Mouse (Mus musculus) fat pad, adult 2 months (tissue): ENCODE data around the gene Mmp9.

ENCODE experiments used
- DNase-seq: peaks from one replicate; pipeline ENCODE4 v3.0.0-alpha.2; 2011; ENCODE audit warnings: low read depth, low spot score; ENCODE audit errors: extremely low read depth

Gene Mmp9

GRCm38 (mm10) chr2:164988777-164989176 lies 48.2 kb downstream of the Mmp9 start:
- DNase-seq: no peak

DNA sequence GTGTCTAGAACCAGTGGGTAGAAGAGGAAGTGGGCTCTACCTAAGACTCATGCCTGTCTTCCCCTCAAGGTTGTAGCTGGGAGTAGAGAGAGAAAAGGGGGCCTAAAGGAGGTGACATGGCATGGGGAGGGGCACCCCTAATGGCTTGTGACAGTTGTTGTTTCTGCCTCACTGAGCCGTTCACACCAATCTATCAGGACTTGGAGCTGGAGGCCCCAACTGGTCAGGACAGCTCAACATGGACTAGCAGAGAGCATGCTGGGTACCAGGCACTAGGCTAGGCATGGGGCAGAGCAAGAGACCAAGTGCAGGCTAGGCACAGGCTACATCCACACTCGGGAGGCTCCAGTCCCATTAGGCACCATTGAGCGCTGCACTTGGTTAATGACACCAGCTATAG lies 50.5 kb downstream of the Mmp9 start:
- no peak for DNase-seq

DNA sequence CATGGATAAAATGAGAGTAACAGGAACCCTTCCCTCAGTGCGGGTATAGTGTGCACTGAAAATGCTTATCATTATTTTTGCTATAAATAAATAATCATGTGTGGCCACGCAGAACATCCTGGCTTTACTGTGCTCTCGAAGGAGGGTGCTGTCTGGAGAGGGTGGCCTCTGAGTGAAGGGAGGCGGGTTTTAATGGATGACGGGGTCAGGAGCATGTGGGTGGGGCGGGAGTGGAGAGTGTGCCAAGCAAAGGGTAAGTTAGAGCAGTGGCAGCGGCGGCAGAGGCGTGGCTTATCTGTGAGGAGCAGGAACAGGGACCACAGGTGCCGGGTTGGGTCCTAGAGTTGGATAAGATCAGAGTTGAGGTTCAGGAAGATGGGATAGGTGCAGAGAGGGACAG lies 51.2 kb downstream of the Mmp9 start:
- DNase-seq: no peak

- DNase-seq: no peak
Measured at GRCm38 (mm10) chr2:164994156-164994555, 53.6 kb downstream of the Mmp9 start.

DNA sequence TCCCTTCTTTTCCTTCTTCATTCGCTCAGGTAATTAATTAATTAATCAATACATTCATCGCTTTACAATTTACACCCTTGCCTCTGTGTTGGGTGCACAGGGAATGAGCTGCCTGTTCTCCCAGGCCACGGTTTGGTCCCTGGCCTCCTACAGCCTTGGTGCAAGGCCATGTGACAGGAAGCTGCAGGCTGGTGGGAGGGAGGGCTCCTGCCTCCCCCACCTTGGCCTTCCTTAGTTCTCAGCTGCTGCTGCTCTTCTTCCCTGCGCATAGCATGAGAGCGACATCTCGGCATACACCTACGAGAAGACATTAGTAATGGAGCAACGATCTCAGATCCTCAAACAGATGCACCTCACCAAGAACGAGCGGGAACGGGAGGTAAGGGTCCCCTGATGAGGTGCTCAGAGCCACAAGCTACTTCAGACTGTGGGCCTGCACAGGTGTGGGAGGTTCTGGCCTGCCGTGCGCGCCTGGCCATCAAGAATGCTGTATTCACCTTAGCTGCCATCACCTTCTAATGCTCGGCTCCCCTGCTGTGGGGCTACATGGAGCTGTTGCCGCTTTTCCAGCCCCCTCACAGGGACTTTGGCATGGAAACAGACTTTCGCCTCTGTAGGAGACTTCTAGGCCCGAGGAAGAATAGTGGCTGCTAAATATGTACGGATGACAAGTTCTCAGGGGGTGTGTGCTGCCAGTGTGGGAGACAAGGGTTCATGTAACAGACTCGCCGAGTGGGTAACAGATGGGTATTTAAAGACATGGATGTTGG lies 54.3 kb downstream of the Mmp9 start:
- DNase-seq: no peak

DNA sequence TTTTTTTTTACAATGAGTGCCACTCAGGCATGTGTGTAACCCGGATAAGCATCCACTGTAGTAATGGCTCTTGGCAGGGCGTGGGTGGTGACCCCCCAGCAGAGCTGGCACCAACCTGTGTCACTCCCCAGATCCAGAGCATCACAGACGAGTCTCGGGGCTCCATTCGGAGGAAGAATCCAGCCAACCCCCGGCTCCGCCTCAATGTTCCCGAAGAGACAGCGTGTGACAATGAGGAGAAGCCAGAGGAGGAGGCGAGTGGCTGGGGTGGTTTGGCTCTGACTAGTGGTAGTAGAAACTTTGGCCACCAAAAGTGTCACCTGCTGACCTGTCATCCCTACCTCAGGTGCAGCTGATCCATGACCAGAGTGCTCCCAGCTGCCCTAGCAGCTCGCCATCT lies 55.4 kb downstream of the Mmp9 start:
- no peak for DNase-seq

- DNase-seq: no peak
Measured at GRCm38 (mm10) chr2:164996848-164997720, 56.5 kb downstream of the Mmp9 start.

- DNase-seq: no peak
Measured at GRCm38 (mm10) chr2:164997721-164998428, 57.3 kb downstream of the Mmp9 start.

DNA sequence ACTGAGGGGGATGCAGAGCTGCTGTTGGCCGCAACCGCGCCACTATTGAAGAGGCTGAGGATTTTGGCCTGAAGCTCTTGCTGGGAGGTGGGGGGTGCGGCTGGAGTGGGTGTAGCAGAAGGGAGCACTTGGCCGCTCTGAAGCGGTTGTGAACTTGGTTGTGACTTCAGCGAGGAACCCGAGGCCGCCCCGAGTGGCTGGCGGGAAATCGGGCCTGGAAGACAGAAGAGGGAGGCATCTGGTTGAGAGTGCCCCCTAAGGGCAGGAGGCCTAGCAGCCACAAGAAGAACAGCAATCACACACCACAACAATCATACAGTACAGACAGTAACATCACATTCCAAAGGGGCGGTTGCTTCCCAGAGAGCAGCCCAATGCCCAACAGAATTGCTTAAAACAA lies 61.4 kb downstream of the Mmp9 start:
- no peak for DNase-seq

DNA sequence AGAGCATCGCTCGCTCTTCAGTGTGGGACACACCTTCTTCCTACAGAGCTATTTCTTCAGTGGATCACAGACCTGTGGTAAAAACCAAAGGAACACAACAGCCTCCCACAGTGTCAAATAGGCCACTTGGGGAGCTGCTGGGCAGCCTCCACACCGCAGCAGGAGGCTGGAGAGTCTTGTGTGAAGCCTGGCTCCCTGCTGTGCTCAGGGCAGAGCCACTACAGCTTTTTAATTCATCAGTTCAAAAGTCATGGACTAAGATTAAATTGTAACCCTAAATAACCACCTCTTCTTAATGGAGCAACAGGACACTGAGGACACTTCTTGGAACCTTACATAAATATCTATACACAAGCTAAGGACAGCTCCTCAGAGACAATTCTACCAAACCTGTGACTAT lies 62.5 kb downstream of the Mmp9 start:
- no peak for DNase-seq

GRCm38 (mm10) chr2:165004237-165004636 lies 63.7 kb downstream of the Mmp9 start:
- DNase-seq: no peak
